Mouse (Mus musculus) cerebellum, postnatal 14 days (tissue): ENCODE measurements around the gene Lpin3.

Source experiments
- DNase-seq, 2 experiments: peaks; one replicate each; pipeline ENCODE4 v3.0.0; 2021; ENCODE audit warnings: mixed read lengths in 2 of 2

Lpin3 gene

DNA sequence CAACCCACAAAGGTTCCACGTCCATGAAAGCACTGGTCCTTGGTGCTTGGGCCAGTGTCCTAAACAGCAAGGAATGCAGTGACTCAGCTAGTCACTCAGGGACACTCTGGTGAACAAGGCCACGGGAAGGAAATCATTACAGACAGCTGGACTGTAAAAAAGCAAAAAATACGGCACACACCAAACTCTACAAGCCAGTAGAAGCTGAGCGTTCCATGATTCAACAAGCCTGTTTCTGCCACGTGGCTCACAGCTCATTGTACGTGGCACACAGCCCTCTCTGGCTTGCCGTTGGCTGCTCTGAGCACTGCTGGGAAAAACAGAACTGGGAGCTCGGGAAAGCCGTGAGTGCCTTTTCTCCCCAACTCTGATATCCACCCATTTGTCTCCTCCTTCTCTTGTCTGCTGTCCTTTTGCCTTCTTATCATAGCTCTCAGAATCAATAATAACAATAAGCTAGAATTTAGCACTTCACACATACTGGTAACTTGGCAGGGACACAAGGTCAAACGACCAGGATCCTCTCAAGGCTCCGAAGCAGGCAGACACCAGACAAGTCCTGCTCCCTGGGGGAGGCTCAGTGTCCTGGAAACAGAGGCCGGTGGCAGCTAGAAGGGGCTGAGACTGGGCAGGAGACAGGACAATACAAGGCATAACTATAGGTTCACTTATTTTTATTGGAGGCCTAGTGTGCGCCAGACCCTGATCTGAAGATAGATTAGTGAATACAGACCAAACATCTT is at the start of gene Lpin3:
Lpin3 (plus strand) TSS at position 218 of the 743 bp plus-strand sequence.
- DNase-seq, result no peak

DNA sequence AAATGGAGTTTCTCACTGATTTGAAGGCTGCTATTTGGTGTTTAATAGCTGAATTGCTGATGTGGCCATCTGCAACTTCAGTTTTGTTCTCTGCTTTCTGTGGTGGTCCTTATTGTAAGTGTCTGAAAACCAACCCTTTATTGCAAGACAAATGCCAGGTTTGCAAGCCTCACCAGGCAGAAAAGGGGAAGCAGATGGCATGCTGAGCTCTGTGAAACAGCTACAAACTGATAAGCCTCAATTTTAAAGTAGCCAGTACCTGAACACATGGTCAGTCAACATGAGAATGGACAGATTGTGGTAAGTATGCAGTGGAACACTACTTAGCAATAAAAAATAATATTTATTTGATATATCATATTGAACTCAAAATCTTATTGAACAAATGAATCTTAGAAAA is 39.6 kb upstream of the Lpin3 start:
- DNase-seq, result no peak

DNA sequence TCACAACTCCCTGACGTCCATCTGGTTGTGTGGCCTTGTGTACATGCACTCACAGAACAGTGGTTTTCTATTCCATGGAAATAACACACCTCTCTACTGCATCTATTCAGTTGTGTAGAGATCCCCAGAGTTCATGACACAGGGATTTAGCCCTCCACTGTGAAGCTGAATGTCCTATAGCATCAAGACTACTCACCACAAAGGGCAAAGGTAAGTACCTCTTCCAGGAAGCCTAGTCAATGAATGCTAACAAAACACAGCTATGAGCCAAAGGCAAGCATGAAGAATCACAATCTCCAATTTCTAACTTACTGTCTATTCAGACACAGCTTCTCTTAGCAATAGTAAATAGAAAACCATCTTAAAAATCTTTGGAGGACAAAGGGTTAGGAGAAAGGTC is 32.8 kb upstream of the Lpin3 start:
- no peak for DNase-seq

DNA sequence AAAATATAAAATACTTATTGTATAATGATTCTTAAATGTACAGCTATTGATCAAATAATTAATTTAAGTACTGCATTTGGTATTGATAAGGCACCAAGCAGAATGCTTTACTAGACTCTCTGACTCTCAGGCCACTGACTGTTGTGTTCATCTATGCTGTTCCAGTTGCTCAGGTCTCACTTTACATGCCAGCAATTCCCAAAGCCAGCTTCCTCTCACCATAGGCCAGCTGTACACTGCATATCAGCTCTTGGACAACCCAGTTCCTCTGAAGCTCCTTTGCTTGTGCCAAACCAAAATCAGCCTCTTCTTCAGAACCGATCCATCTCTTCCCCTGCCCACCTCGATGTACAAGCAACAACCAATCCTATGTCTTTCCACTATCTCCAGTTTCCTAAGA is 32.3 kb upstream of the Lpin3 start:
- DNase-seq, result no peak

DNA sequence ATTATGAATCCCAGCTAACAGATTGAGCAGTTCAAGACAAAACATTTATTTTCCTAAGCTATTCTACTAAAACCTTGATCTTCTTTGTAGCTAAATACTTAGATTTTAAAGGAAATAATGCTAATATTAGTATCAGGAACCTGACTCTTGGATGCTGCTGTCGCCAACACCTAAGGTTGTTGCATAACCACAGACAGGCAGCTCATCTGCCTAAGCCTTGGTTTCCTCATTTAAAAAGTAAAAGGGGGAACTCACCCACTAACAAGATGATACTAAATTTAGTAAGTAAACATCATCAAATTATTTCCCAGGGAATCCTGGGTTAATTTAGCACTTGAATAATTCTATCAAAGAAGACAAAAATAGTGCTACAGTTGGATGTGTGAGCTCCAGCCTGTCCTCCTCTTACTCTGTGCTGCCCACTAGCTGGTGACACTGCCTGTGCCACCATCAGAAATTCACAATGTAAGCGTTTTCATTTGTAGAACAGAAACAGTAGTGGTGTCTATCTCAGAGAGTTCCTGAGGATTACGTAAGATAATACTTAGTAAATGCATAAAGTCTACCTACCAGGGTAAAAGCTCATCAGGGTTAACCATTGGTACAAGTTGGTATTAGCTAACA is 30.7 kb upstream of the Lpin3 start:
- DNase-seq, result no peak

DNA sequence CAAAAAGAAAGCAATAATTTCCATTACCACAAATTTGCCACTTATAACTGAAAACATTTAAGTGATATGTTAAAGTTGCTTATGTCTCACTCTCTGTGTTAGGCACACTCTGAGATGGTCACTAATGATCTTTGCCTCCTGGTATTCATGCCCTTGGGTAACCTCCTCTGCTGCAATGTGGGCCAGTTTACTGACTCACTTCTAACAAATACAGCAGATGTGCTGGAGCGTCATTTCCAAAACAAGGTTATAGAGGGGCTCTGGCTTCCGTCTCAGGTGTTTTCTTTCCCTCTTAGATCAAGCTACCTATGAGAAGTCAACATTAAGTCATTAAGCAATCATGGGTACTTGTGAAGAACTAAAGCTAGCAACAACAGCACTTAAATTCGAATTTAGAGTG is 30.1 kb upstream of the Lpin3 start:
- no peak for DNase-seq

DNA sequence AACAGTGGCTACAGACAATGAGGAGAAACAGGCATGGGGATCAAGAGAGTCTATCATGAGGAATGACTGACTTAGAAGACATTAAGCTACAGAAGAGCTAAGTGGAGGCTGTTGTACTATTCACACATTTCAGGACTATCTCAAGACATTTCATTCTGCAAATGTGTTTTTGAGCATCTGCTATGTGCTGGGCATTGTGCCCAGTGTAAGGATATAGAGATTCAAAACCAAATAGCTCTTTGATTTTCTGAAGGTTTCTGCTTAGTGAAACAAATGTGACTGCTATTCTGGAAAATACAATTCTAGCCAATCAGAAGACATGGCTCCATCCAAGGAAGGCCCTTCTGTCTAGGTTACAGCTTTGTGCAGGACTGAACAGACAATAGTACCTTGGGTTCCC is 25.8 kb upstream of the Lpin3 start:
- peak; percentile 12 to 26 for DNase-seq

DNA sequence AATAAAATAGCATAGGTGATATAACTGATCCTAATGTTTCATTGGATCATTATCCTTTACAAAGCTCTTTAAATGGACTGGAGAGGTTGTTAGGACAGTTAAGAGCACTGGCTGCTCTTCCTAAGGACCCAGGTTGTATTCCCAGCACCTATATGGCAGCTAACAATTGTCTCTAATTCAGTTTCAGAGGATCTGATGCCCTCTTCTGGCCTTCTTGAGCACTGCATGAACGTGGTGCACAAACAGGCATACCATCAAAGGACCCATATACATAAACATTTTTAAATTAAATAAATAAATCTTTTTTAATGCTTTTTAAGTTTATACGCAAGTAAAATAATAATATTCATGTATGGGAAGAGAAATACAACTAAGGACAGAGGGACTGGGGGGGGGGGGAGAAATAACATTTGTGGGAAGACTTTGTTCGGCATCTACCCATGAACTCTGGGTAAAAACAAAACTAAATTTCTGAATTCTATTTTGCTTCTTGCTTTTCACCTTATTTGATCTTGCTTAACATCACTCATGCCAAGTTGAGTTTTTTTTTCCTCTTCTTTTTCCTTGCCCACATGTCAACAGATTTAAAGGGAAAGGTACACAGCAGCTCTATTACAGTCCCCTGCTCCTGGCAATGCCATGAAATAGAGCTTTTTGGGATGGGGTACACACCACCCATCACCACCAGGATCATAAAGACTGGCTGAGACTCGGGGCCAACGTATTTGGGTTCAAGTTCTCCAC is 23.9 kb upstream of the Lpin3 start:
- peak in 1 of 2 experiments; percentile 14 for DNase-seq

DNA sequence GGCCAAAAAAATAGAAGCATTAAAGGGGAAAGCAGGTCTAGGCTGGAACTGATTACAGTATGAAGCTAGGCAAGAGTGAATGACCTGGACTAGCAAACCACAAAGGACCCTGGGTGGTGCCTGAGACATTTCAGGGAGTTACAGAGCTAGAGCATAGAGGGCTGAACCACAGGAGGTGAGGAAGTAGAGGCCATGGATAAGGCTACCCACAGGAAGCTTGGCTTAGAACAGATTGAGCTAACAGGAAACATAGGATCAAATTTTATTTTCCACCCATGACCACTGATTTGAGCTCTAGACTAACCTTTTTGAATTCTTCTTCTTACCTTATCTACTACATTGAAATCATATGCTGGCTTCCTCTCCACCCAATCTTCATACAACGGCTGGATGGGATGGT is 20.1 kb upstream of the Lpin3 start:
- DNase-seq, result no peak

DNA sequence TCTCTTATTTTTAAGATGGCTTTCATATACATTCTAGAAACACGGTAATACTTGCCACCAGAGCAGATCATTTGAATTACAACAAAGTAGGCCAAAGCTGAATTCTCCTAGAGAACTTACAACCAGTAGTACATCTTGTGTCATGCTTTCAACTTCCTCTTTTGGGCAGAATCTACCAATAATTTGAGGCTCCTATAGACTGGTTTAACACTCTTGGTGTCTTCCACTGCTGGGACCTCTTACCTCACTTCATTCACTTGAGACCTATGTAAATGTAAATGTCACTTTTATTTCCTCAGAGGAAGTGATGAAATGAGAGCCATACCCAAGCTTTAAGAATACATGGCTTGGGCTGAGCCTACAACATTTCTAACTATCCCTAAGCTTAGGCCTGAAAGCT is 16.4 kb upstream of the Lpin3 start:
- no peak for DNase-seq

DNA sequence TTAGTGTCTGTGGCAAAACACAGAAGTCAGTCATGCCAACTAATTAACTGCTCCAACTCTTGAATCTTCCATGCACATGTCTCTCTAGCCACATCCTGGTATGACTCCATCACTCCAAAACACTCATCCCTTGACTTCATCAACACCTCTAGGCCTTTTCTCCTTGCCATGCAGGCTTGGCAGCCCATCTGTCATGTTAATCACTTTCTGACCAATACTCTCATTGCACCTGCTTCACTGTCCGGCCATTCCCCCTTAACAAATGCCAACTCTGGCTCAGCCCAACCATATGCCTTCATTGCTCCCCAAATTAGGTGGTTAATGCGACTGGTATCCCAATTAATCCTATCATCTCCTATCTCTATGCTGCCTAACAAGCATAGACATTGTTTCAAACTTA is 15.2 kb upstream of the Lpin3 start:
- peak in 1 of 2 experiments; percentile 48 for DNase-seq

DNA sequence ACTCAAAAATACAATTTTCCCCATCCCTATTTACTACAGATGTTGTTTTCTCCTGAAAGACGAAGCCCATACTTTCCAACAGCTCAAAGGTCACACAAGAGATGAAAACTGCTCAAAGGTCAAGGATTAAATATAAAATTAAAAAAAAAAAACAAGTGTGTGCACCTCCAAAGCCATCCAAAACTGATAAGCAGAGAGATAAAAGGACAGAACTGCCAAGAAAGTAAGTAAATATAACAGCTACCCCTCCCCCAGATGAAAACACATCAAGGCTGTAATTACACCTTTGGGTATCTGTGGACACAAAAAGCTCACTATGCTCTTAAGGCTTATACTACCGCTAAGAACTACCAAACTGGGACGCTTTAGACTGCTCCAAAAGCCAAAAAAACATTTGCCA is 11.0 kb upstream of the Lpin3 start:
- DNase-seq, result no peak

DNA sequence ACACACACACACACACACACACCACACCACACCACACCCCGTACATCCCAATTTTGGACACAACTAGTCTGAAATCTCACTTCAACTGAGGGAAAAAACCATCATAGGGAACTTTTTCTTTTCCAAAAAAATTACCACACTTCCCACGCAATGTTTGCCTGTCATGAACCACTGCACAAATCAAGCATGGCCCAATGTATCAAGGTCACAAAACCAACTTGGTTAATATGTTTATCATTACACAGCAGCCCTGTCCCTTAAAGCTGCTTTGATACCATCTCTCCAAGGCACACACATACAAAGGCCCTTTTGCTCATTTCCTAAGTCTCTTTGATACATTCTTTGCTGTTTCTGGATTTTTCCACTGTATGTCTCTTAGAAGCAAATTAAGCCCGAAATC is 9.2 kb upstream of the Lpin3 start:
- DNase-seq, result no peak

DNA sequence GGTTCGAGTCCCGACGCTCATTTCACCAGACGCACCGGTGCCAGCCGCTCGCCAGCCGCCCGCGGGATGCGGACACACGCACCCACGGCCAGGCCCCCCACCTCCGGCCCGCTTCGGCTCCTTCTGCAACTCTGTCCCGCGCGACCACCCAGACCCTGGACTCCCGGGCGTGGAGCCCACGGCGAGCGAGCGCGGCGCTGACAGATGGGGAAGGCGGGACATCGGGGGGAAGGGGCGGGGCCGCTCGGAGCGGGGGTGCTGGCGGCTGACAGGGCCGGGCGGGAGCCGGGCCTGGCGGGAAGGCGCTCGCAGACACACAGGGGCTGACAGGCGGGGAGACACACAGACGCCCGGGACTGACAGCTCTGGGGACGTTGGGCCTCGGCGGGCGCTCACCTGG is 8.1 kb upstream of the Lpin3 start:
- DNase-seq, result peak; percentile 86 to 87

DNA sequence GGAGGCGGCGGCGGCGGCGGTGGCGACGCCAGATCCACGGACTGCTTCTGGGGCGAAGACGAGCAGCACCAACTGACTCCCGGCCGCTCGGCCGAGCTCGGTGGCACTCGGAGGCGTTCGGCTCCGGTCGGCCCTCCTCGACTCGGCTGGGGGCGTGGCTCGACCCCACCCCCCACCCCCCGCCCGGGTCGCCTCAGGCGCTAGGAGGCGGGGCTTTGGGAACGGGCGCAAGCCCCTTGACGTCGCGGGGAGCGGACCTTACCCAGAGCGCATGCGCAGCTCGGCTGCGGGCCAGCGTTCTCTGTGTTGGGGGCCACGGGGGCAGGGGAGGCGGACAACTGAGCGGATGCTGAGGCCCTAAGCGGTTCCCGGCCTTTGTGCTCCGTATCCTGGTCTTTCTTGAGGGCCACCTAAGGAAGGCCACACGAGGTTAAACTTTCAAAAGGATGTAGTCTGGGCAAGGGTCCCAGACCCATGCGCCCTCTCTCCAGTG is 7.5 kb upstream of the Lpin3 start, which contains the start of gene Zhx3:
Zhx3 (minus strand) TSS at position 109 of the 493 bp plus-strand sequence.
- peak; percentile 96 to 97 for DNase-seq

DNA sequence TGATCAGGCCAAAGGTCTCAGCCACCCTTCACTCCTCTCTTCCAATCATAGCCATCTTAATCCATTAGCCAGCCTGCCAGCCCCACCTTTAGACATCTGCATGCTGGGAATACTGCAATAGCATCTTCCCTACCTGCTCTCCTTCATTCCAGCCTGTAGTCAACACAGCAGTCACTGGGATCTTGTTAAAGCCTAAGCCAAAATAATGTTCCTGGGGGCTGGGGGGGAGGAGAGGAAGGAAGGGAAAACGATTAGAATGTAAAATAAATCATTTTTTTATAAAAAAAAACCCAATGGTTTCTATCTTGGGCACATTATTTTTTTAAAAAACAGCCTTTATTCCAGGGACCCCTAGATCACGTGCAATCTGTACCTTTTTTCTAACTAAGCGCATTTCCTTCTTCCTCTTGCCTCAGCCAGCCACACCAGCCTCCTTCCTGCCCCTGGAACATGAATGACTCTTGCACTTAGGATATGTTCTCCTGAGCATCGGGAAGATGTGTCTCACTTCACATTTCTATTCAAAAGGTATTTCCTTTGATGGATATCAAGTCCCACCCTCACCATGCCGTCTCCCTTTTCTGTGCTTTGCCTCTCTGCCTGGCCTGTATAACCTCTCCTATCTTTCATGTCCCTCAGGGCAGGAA is 6.1 kb upstream of the Lpin3 start:
- DNase-seq, result no peak

DNA sequence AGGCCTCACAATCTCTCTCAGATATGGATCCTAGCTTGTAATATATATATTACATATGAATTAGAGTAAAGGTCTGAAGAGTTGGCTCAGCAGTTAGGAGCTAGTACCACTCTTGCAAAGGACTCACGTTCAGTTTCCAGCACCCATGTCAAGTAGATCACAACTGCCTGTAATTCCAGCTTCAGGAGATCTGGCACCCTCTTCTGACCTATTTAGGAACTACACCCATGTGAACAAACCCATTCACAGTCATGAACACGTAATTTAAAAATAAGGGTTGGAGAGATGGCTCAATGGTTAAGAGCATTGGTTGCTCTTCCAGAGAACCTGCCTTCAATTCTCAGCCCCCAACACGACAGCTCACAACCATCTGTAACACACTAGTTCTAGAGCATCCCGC is 4.4 kb upstream of the Lpin3 start:
- peak in 1 of 2 experiments; percentile 37 for DNase-seq

DNA sequence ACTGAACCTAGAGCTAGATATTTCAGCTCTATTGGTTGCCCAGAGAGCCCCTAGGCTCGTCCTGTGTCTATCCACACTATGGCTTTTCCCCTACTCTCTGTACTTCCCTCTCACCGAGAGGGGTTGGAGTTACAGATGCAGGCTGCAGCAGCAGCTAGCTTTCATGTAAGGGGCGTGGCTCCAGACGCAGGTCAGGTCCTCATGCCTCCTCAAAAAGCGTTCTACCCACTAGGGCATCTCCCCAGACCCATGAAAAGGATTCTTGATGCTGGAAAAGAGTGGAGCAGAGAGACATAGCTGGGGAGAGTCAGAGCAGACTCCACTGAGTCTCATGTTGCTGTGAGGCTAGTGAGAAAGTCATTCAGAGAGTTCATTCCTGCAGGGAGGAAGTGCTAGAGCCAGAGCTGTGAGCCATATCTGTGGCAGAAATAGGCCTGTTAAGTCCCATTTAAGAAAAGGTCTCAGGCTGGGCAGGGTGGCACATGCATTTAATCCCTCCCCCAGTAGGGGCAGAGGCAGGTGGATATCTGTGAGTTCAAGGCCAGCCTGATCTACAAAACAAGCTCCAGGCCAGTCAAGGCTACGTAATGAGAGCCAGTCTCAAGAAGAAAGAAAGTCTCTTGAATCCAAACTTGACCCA is 1.1 kb downstream of the Lpin3 start:
- DNase-seq, result no peak

DNA sequence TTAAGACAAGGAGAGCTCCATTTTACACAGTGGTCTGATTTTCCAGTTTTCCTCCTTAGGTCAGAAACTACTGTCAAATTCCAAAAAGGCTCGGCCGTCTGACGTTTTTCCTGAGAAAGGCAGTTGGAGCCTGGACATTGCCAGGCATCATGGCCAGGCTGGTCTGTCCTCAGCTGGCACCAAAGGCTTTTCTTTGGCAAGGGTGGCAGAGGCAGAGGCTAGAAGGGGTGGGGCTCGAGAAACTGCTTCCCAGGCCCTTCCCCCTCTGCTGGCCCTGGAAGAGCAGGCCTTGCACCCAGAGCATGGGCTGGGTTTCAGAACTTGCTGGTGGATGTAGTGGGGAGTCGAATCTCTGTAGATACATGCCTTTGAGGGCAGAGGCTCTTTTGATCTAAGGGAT is 2.0 kb downstream of the Lpin3 start:
- DNase-seq, result peak; percentile 68 to 72

DNA sequence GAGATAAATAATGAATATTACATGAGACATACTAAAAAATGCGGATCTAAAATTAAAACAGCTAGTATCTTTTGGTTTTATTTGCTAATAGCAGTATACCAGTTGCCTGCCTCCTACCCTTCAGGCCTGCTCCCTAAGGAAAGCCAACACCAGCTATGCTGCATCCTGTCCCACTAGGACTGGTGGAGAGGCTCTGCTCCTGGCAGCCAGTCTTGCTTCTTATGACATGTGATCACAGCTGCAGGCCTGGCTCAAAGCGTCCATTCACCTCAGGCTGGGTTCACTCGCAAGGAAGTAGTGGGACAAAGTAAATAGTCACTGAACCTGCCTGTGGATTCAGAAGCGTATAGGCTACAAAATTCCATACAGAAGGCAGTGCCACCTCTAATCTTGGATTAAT is 3.4 kb downstream of the Lpin3 start:
- peak in 1 of 2 experiments; percentile 42 for DNase-seq

DNA sequence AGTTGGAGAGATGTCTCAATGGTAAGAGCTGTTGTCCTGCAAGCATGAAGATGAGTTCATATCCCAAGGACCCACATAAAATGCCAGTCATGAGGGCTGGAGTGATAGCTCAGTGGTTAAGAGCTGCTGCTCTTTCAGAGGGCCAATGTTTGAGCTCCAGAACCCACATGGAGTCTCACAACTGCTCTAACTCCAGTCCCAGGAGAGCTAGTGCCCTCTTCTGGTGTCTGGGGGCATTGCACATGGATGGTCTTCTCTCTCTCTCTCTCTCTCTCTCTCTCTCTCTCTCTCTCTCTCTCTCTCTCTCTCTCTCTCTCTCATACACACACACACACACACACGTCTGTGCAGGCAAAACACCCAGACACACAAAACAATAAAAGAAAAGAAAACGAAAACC is 4.4 kb downstream of the Lpin3 start:
- DNase-seq, result peak; percentile 48 to 81

DNA sequence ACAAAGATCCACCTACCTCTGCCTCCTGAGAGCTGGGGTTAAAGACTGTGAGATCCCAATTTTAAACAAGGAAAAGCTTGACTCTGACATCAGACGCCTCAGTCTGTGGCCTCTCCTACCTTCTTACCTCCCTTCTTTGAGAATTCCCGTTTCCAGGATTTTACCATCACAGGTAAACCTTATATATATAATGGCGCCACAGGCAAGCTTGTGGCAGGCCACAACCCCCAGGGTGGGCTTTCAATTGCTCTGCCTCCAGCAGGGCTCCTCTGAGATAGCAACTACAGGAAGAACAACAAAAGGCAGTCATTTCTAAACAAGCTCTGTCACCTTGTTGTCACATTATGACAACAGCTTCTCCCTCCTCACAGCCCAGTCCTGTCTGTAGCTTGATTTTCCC is 5.8 kb downstream of the Lpin3 start:
- no peak for DNase-seq

DNA sequence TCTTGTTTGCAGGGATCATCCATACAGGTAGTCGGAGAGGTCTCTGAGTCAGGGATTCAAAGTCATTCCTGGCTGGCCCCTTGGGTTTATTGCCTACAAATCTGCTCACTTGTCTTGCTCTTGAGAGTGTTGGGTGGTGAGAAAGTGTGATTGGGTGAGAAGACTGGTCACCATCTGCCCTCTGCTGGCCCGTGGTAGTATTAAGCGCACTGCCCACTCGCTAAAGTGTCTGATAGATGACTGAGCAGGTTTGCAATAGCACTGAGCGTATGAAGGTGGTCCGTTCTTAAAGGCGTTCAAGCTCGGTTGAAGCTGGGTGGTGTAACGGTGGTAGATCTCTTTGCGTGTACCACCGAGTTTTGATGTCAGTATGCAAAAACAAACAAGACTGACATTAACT is 6.8 kb downstream of the Lpin3 start:
- peak; percentile 94 to 95 for DNase-seq
